Mouse (Mus musculus): Measurements from ENCODE around the gene Bicc1. TPM values are rescaled to one million over a fixed set of nuclear protein-coding genes. Genes with fewer than 3 reads are reported as not detected.

Bicc1 gene
- polyA plus RNA-seq, 1 experiment from 2014 or later = 9.4 TPM

DNA sequence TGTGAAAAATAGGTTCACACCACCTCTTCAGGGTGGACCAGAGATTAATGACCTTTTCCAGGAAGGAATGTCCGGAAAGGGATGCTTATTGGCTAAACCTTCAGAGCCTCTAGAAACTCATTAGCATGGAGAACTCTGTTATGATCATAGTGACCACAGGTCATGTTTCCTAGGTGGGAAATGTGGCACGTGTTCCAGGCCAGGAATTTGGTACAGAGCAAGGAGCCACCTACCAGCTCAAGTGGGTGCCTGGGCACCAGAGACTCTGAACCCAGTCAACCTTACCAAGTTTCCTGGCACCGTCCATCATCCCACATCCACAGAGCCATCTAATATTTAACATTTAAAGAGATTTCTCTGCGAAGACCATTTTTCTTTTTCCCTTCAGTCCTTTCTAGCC is 29.2 kb upstream of the Bicc1 start:
- no peak for ATAC-seq (ENCODE audit: low FRiP score)
- H3K36me3 ChIP-seq (ENCODE audit: control insufficient read depth, insufficient read depth, low read length) = no peaks in the 10 kb centered on the region
- H3K27ac ChIP-seq (ENCODE audit: low read depth, low read length) = no peak overlapping the region
- H3K9me3 ChIP-seq (ENCODE audit: control insufficient read depth, low read length) = no peaks in the 10 kb centered on the region
- H3K4me2 ChIP-seq (replicated peaks; ENCODE audit: low read depth, low read length) = no peak overlapping the region
- no peak overlapping the region for H3K4me3 ChIP-seq (ENCODE audit: low read depth, low read length)
- no peak for DNase-seq (ENCODE audit: low spot score)
- 87% methylated on average over 4 of the region's 4 CpGs for WGBS
- no peaks in the 10 kb centered on the region for H3K4me1 ChIP-seq (replicated peaks; ENCODE audit: control insufficient read depth, insufficient read depth, low read length)
- H3K9ac ChIP-seq (ENCODE audit: low read depth, low read length) = no peak overlapping the region
- no peaks in the 10 kb centered on the region for H3K27me3 ChIP-seq (ENCODE audit: control insufficient read depth, insufficient read depth, low read length)

GRCm38 (mm10) chr10:71185059-71185458 is 25.6 kb upstream of the Bicc1 start:
- H3K27me3 ChIP-seq (ENCODE audit: control insufficient read depth, insufficient read depth, low read length) = no peaks in the 10 kb centered on the region
- no peak for ATAC-seq (ENCODE audit: low FRiP score)
- 90% methylated on average over 7 of the region's 7 CpGs for WGBS

DNA sequence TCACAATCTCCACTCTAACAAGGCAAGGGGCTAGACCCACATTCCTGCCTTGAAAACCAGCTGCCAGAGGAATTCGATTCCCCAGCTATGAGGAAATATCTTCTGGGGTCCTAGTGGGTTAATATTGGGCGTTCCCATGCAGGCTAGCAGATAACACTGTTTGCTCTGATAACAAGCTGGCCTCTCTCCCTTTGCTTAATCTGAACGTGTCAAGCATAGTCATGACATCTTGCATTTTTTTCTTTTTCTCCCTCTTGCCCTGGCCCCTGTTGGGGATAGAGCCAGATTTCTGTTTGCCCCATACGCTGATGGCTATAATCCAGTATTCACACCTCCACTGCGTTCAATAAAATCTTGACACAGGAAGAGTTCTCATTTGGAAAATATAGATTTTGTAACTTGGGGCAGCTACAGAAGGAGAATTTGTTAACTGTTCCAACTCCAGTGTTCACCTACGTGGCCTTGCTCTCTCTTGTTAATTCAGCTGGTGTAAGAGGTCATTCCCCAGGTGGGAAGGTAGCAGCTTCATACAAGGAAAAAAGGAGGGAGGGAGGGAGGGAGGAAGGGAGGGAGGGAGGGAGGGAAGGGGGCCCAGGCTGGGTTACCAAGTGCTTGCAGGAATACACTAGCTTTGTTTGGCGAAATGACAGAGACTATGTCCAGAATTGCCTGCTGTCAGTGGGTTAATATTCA is 24.0 kb upstream of the Bicc1 start:
- no peak for DNase-seq (ENCODE audit: low spot score)
- no peak overlapping the region for H3K9ac ChIP-seq (ENCODE audit: low read depth, low read length)
- H3K36me3 ChIP-seq (ENCODE audit: control insufficient read depth, insufficient read depth, low read length) = no peaks in the 10 kb centered on the region
- no peaks in the 10 kb centered on the region for H3K27me3 ChIP-seq (ENCODE audit: control insufficient read depth, insufficient read depth, low read length)
- no peak overlapping the region for H3K4me2 ChIP-seq (replicated peaks; ENCODE audit: low read depth, low read length)
- H3K27ac ChIP-seq (ENCODE audit: low read depth, low read length) = no peak overlapping the region
- no peak overlapping the region for H3K4me3 ChIP-seq (ENCODE audit: low read depth, low read length)
- no peak for ATAC-seq (ENCODE audit: low FRiP score)
- WGBS = 59% methylated on average over 7 of the region's 7 CpGs
- H3K9me3 ChIP-seq (ENCODE audit: control insufficient read depth, low read length) = no peaks in the 10 kb centered on the region
- no peaks in the 10 kb centered on the region for H3K4me1 ChIP-seq (replicated peaks; ENCODE audit: control insufficient read depth, insufficient read depth, low read length)

More at GRCm38 (mm10) chr10:71185059-71185458, 25.6 kb upstream of the Bicc1 start:
- Histone ChIP-seq H3K27ac (ENCODE audit: low read depth, low read length) (no peak overlapping the region), H3K4me3 (ENCODE audit: low read depth, low read length) (no peak overlapping the region), H3K36me3 (ENCODE audit: control insufficient read depth, insufficient read depth, low read length) (no peaks in the 10 kb centered on the region), H3K4me2 (replicated peaks; ENCODE audit: low read depth, low read length) (no peak overlapping the region), H3K4me1 (replicated peaks; ENCODE audit: control insufficient read depth, insufficient read depth, low read length) (no peaks in the 10 kb centered on the region), H3K9me3 (ENCODE audit: control insufficient read depth, low read length) (no peaks in the 10 kb centered on the region), H3K9ac (ENCODE audit: low read depth, low read length) (no peak overlapping the region)
- DNase-seq (ENCODE audit: low spot score) = no peak

- no peak overlapping the region for H3K27ac ChIP-seq (ENCODE audit: low read depth, low read length)
- H3K27me3 ChIP-seq (ENCODE audit: control insufficient read depth, insufficient read depth, low read length) = no peaks in the 10 kb centered on the region
- H3K9me3 ChIP-seq (ENCODE audit: control insufficient read depth, low read length) = no peaks in the 10 kb centered on the region
- H3K9ac ChIP-seq (ENCODE audit: low read depth, low read length) = no peak overlapping the region
- no peaks in the 10 kb centered on the region for H3K36me3 ChIP-seq (ENCODE audit: control insufficient read depth, insufficient read depth, low read length)
- no peaks in the 10 kb centered on the region for H3K4me1 ChIP-seq (replicated peaks; ENCODE audit: control insufficient read depth, insufficient read depth, low read length)
- no peak overlapping the region for H3K4me2 ChIP-seq (replicated peaks; ENCODE audit: low read depth, low read length)
- no peak overlapping the region for H3K4me3 ChIP-seq (ENCODE audit: low read depth, low read length)
- DNase-seq (ENCODE audit: low spot score) (no peak), ATAC-seq (ENCODE audit: low FRiP score) (no peak)
- WGBS = 90% methylated on average over 4 of the region's 4 CpGs
Observed at GRCm38 (mm10) chr10:71181931-71182330, 22.4 kb upstream of the Bicc1 start.

- Histone ChIP-seq H3K27me3 (ENCODE audit: control insufficient read depth, insufficient read depth, low read length) (no peaks in the 10 kb centered on the region), H3K4me1 (replicated peaks; ENCODE audit: control insufficient read depth, insufficient read depth, low read length) (no peaks in the 10 kb centered on the region), H3K27ac (ENCODE audit: low read depth, low read length) (no peak overlapping the region), H3K9me3 (ENCODE audit: control insufficient read depth, low read length) (no peaks in the 10 kb centered on the region), H3K36me3 (ENCODE audit: control insufficient read depth, insufficient read depth, low read length) (no peaks in the 10 kb centered on the region), H3K4me3 (ENCODE audit: low read depth, low read length) (no peak overlapping the region), H3K4me2 (replicated peaks; ENCODE audit: low read depth, low read length) (no peak overlapping the region), H3K9ac (ENCODE audit: low read depth, low read length) (no peak overlapping the region)
- no peak for DNase-seq (ENCODE audit: low spot score)
- WGBS = 90% methylated on average over 2 of the region's 2 CpGs
- ATAC-seq (ENCODE audit: low FRiP score) = no peak
Observed at GRCm38 (mm10) chr10:71181091-71181490, 21.6 kb upstream of the Bicc1 start.

GRCm38 (mm10) chr10:71180057-71180456 is 20.6 kb upstream of the Bicc1 start:
- Histone ChIP-seq H3K9ac (ENCODE audit: low read depth, low read length) (no peak overlapping the region), H3K27ac (ENCODE audit: low read depth, low read length) (no peak overlapping the region), H3K4me2 (replicated peaks; ENCODE audit: low read depth, low read length) (no peak overlapping the region), H3K36me3 (ENCODE audit: control insufficient read depth, insufficient read depth, low read length) (no peaks in the 10 kb centered on the region), H3K4me3 (ENCODE audit: low read depth, low read length) (no peak overlapping the region), H3K9me3 (ENCODE audit: control insufficient read depth, low read length) (no peaks in the 10 kb centered on the region), H3K4me1 (replicated peaks; ENCODE audit: control insufficient read depth, insufficient read depth, low read length) (no peaks in the 10 kb centered on the region), H3K27me3 (ENCODE audit: control insufficient read depth, insufficient read depth, low read length) (no peaks in the 10 kb centered on the region)
- 93% methylated on average over 2 of the region's 2 CpGs for WGBS
- DNase-seq (ENCODE audit: low spot score) (no peak), ATAC-seq (ENCODE audit: low FRiP score) (no peak)

GRCm38 (mm10) chr10:71177201-71177600 is 17.7 kb upstream of the Bicc1 start:
- no peak overlapping the region for H3K27ac ChIP-seq (ENCODE audit: low read depth, low read length)
- H3K4me3 ChIP-seq (ENCODE audit: low read depth, low read length) = no peak overlapping the region
- ATAC-seq (ENCODE audit: low FRiP score) (no peak), DNase-seq (ENCODE audit: low spot score) (no peak)
- no peaks in the 10 kb centered on the region for H3K36me3 ChIP-seq (ENCODE audit: control insufficient read depth, insufficient read depth, low read length)
- H3K27me3 ChIP-seq (ENCODE audit: control insufficient read depth, insufficient read depth, low read length) = no peaks in the 10 kb centered on the region
- H3K9ac ChIP-seq (ENCODE audit: low read depth, low read length) = no peak overlapping the region
- H3K4me2 ChIP-seq (replicated peaks; ENCODE audit: low read depth, low read length) = no peak overlapping the region
- H3K9me3 ChIP-seq (ENCODE audit: control insufficient read depth, low read length) = no peaks in the 10 kb centered on the region
- WGBS = 87% methylated on average over 7 of the region's 7 CpGs
- H3K4me1 ChIP-seq (replicated peaks; ENCODE audit: control insufficient read depth, insufficient read depth, low read length) = no peaks in the 10 kb centered on the region

DNA sequence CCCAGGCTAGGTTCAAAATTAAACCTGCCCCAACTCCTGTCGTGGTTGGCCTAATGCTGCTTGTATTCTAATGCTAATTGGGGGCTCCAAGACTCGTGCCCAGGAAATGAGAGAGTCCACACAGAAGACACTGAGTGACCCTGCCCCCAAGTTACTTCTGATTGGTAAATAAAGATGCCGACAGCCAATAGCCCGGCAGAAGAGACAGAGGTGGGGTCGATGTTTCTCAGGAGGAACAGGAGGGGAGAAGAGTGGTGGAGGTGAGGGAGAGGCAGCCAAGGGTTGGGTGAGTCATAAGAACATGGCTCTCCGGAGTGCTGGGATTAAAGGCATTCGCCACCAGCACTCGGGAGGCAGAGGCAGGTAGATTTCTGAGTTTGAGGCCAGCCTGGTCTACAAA is 16.8 kb upstream of the Bicc1 start:
- no peak overlapping the region for H3K9ac ChIP-seq (ENCODE audit: low read depth, low read length)
- H3K27ac ChIP-seq (ENCODE audit: low read depth, low read length) = no peak overlapping the region
- no peaks in the 10 kb centered on the region for H3K36me3 ChIP-seq (ENCODE audit: control insufficient read depth, insufficient read depth, low read length)
- ATAC-seq (ENCODE audit: low FRiP score) (no peak), DNase-seq (ENCODE audit: low spot score) (no peak)
- no peak overlapping the region for H3K4me3 ChIP-seq (ENCODE audit: low read depth, low read length)
- H3K4me1 ChIP-seq (replicated peaks; ENCODE audit: control insufficient read depth, insufficient read depth, low read length) = no peaks in the 10 kb centered on the region
- no peak overlapping the region for H3K4me2 ChIP-seq (replicated peaks; ENCODE audit: low read depth, low read length)
- 73% methylated on average over 8 of the region's 8 CpGs for whole genome bisulfite sequencing
- no peaks in the 10 kb centered on the region for H3K9me3 ChIP-seq (ENCODE audit: control insufficient read depth, low read length)
- H3K27me3 ChIP-seq (ENCODE audit: control insufficient read depth, insufficient read depth, low read length) = no peaks in the 10 kb centered on the region

DNA sequence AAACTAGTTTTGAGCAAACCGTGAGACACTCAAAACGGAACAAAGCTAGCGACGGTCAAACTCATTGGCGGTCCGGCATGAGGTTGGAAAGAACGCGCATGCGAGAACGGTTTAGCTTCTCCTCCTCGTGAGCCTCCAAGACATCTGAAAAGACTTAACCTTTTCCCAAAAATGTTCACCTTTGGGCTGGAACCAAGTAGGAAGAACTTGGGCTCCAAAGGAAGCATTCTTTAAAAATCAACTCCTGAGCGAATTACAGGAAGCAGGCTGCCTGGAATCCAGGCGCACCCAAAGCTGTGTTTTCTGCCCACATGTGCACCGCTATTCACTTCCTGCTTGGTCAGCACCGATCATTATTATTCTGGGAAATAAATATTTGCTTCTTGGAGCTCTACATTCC is 15.8 kb upstream of the Bicc1 start:
- ATAC-seq (ENCODE audit: low FRiP score) (no peak), DNase-seq (ENCODE audit: low spot score) (no peak)
- 94% methylated on average over 15 of the region's 15 CpGs for WGBS
- Histone ChIP-seq H3K27me3 (ENCODE audit: control insufficient read depth, insufficient read depth, low read length) (no peaks in the 10 kb centered on the region), H3K4me3 (ENCODE audit: low read depth, low read length) (no peak overlapping the region), H3K9ac (ENCODE audit: low read depth, low read length) (no peak overlapping the region), H3K27ac (ENCODE audit: low read depth, low read length) (no peak overlapping the region), H3K4me2 (replicated peaks; ENCODE audit: low read depth, low read length) (no peak overlapping the region), H3K9me3 (ENCODE audit: control insufficient read depth, low read length) (no peaks in the 10 kb centered on the region), H3K36me3 (ENCODE audit: control insufficient read depth, insufficient read depth, low read length) (no peaks in the 10 kb centered on the region), H3K4me1 (replicated peaks; ENCODE audit: control insufficient read depth, insufficient read depth, low read length) (no peaks in the 10 kb centered on the region)

Measured in hindbrain, embryonic 11.5 days (tissue).